Mouse (Mus musculus) liver, adult 2 months (tissue): ENCODE data around the gene Ptgfr.

Source experiments
- CTCF ChIP-seq: fragments of 200-500 bp; IDR thresholded peaks from 2 replicates; pipeline ENCODE4 v1.5.1; 2011; ENCODE audit warnings: low read depth, low read length, control low read depth
- POLR2A ChIP-seq: fragments of 200-500 bp; IDR thresholded peaks from 2 replicates; pipeline ENCODE4 v1.6.1; 2011; ENCODE audit warnings: low read length, control low read depth; ENCODE audit not compliant: insufficient read depth; ENCODE audit errors: extremely low read depth

DNA sequence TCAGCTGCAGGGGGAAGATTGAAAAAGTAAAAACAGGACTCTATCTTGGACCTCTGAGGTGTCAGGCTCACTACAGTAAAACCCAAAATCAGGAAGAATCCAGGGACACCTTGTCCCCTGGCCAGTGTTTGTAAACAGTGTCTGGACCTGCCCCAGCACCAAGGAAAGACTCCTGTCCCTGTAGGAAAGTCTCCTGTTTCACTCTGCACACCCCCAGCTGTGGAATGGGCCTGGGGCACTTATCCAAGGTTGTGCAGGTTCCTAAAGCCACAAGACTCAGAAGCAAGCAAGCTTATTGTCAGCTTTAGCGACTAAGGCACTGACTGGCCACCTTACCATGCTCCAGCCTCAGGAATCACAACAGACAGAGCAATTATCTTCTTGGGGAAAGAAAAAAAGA, 13.2 kb upstream of the Ptgfr start:
- TF ChIP-seq CTCF: no peak
- no peak for TF ChIP-seq POLR2A
